Mouse (Mus musculus) frontal cortex, postnatal 14 days (tissue): ENCODE data around the gene Csk.

ENCODE experiments used
- DNase-seq, 2 experiments: peaks; one replicate each; pipeline ENCODE4 v3.0.0; 2022; ENCODE audit warnings: low spot score in 2 of 2

The Csk gene

DNA sequence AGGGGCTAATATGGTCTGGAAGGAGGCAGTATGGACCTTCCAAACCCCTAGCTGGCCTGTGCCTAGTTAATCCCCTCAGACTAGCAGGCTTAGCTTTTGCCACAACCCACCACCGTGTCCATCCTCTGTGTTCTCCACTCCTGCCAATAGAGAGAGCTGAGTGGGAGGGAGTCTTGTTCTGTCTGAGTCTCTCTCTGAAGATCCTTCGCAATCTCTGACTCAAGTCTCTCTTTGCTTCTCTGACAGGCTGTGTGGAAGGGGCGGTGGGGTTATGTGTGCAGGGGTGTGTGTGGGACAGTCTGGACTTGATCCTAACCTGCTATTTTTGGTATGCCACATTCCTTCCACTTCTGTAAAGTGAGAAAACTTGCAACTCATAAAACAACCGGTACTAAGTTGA, 48.6 kb downstream of the Csk start:
- DNase-seq = no peak

DNA sequence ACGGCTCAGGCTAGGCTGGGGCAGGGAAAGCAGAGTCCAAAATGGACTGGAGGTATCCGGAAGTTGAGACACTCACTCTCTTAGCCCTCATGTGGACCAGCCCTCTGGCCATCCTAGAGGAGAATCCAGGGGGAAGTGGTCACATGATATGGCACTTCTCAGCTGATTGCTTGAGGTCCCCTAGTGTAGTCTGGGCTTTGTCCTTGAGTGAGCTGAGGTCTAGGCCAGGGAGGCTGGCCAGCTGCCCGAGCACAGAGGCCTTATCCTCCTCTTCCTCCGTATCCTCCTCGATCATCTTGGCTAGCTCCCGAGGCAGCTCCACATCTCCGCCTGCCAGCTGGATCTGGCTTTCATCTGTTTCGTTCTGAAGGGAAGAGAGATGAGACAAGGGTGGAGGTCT, 51.3 kb downstream of the Csk start:
- DNase-seq = no peak

DNA sequence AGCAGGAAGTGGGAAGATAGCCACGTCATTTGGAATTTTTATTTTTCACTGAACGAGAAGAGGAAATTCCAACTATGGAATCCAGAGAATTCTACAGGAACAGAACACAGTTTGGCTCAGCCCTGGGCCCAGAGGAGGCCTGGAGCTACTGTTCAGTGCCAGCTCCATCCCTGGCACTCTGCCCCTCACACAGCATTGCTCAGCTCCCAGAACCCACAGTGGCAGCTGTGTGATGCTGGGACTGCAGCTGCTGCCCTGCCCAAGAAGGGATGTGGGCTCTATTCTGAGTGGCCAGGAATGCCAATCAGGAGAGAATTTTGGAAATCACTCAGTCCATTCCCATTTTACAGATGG, 52.1 kb downstream of the Csk start:
- no peak for DNase-seq

DNA sequence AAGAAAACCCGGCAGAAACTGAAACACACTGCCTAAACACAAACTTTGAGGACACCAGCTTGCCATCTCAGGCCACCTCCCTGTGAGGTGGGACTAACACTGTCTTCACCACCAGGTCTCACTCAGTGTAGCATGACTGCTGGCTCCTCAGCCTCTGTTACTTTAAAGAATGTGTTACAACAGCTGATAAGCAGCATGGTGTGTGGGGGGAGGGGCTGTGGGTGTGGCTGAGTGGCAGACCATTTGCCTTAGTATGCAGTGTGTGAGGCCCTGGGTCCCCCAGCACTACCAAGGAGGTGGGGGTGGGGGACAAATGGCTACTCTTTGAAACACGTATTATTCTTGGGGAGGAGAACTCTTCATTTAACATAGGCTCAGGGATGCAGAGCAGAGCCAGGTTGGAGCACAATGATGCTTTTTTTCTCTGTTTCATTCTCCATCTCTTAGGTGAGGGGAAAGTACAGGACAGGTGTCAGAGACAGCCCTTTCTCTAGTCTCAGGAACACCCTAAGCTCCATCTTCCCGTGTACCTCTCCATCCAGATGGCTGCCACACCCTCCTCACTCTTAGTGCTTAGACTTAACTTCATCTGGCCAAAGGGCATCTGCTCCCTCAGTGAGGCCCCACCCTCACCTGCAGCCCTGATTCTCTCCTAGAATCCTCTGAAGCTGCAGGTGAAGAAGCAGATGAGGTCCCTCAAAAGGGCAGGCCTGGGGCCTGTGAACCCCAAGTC, 52.6 kb downstream of the Csk start:
- DNase-seq = no peak

DNA sequence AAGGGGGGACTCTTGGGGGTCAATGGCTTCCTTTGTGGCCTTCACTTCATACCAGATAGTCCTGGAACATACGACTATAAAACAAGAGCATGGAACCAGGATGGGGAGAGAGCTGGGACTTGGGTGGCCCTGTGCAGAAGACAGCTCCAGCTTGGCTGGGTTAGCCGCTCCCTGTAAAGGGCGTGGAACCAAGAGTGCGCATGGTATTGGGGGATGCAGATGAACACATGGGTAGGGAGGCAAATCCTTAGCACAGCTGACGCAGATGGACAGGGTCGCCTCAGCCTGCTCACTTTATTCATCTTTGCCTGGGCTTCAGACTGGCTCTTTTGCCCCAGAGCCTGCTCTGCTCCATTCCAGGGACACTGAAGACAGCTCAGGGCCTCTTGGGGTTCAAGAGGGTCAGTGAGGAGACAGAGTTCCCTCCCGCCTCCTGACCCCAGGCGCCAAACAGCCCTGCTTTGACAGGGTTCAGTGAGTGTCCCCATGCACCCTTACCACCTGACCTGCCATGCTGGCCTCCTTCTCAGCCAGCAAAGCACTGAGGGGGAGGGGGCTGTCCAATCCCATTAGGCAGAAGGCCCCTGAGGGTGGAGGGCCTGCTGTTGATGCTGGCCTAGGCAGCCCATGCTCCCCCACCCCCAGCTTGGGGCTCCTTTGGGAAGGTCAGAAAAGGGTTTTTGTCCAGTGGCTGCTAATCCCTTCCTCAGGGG, 54.4 kb downstream of the Csk start:
- no peak for DNase-seq

DNA sequence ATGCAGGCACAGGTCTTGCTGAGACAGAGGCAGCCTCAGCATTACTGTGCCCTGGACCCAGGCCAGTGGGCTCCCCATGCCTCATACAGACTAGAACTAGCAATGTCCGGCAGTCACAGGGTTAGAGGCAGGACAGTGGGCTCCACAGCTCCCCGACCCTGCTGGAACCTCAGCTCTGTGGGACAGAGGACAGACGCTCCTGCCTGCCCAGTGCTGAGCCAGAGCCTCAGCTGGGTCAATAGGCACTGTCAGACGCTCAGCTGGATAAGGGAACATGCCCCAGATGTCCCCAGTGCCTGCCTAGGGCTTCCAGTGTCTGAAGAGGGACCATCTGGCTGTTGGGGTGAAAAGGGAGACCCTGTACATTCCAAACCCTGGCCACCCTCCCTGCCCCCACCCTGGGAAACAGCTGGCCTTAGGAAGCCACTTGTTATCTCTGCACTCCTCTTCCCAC, 55.5 kb downstream of the Csk start:
- DNase-seq = no peak

DNA sequence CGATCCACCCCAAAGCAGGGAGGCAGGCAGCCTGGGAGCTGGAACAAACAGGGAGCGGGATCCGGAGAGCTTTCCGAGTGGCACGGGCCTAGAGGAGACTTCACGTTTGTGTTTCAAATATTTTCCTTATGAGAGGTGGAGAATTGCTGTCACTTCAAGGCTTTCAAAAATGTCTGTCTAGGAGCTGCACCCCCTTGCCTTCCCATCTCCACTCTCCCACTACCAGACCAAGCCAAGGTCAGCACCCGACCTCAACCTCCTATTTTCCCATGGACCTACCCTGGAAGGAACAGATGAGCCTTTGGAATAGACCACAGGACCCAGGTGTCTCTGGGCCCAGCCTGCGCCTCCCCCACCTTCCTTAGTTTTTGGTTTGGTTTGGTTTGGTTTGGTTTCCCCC, 56.2 kb downstream of the Csk start:
- DNase-seq = no peak

DNA sequence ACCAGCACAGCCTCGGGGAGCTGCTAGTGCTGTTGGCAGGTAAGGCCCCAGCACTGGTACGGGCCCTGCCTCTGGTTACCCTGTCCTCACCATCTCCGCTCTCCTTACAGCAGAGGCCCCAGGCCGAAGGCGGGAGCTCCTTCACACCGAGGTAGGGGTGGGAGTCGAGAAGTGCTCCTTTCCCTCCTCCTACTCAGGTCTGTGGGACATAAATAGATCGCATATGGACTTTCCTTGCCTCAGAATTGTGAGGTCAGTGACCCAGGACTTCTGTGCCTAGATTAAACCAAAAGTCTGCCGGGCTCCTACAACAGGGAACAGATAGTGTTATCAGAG, 59.3 kb downstream of the Csk start:
- no peak for DNase-seq

DNA sequence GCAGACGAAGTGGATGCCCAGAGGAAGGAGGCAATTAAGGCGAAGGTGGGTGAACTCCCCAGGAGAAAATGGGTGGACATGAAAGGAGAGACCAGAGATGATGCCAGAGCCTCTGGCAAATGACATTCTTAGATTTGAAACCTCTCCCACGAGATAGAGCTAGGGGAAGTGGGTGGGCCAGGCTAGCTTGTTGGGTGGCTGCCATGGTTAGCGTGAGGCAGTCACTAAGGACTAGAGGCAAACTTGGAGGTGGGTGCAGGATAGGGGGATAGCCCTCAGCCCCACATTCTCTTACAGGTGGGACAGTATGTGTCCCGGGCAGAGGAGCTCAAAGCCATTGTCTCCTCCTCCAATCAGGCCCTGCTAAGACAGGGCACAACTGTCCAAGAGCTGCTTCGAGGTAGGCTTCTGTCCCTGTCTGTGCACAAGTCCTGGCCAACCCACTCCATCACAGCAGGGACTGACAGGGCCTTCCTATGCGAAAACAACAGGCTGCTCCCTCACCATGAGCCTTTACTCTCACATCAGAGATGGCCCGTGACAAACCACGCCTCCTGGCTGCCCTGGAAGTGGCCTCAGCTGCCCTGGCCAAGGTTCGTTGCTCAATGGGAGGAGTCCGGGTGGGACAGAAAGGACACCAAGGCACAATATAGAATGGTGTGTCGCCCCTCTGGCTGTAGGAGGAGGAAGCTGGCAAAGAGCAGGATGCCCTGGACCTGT, 59.8 kb downstream of the Csk start:
- no peak for DNase-seq

DNA sequence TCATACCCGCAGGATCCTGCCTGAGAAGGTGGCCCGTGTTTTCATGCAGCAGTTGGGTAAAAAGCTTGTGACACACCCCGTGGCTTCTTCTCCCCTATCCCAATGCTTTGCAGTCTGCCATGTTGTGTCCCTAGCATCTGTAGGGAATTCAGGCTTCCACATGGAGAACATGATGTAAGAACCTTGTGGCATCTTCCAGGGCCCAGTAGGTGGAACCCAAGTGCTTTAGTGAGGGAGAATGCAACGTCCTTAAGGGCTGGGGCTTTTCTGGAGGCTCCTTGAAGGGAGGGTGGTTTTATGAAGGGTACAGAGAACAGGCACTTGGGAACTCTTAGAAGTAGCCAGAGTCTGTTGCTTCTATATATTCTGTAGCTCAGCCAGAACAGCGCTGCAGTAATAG, 62.7 kb downstream of the Csk start:
- no peak for DNase-seq

DNA sequence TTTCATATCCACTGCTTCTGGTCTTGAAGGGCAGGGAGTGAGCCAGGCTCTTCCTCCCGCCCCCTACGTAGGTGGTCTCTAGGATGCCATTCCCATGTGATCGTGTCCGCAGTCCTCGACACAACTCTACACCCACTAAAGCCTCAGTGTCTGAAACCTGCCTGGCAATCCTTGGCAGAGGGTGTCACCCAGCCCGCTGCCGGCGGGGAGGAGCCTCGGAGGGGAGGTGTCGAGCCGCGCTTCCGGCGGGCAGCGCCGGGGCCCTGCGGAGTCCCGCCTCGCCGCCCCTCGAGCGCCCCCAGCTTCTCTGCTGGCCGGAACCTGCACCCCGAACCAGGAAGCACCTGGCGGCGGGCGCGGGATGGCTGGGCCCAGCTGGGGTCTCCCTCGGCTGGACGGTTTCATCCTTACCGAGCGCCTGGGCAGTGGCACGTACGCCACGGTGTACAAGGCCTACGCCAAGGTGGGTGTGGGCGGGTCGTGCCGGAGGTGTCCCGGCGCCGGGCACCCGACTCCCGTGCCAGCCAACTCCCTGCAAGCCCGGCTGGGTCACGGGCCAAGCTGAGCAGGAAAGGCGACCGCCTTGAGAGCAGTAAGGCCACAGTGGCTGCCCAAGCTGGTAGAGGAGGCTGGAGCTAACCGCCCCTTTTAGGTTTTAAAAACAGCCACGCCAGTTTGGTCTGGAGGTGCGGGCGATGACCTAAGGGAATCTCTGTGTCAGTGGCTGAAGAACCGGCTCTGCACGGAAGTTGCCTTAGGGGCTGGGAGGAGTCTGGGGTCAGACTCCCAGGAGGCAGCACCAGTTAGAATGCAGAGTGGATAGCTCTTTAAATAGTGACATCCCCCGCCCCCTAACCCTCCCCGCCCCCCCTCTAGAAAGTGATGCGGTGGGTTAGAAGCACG, 64.0 kb downstream of the Csk start, which contains the start of gene Ulk3:
Ulk3 (plus strand) TSS at position 229 of the 903 bp plus-strand sequence.
- peak; percentile 54 to 66 for DNase-seq

DNA sequence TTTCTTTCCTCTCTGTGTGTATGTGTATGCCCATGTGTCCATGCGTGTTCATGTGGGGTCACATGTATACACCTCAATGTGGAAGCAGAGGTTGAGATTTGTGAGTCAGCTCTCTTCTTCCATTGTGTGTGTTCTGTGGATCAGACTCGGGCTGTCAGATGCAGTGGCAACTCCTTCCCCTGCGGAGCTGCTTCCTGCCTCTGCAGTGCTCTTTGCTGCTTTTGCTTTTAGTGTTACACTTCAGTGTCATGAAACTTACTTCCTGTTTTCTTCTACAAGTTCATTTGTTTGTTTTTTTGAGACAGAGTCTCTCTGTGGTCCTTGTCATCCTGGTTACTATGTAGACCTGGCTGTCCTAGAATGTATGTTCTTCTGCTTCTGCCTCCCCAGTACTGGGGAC, 68.4 kb downstream of the Csk start:
- DNase-seq = no peak

DNA sequence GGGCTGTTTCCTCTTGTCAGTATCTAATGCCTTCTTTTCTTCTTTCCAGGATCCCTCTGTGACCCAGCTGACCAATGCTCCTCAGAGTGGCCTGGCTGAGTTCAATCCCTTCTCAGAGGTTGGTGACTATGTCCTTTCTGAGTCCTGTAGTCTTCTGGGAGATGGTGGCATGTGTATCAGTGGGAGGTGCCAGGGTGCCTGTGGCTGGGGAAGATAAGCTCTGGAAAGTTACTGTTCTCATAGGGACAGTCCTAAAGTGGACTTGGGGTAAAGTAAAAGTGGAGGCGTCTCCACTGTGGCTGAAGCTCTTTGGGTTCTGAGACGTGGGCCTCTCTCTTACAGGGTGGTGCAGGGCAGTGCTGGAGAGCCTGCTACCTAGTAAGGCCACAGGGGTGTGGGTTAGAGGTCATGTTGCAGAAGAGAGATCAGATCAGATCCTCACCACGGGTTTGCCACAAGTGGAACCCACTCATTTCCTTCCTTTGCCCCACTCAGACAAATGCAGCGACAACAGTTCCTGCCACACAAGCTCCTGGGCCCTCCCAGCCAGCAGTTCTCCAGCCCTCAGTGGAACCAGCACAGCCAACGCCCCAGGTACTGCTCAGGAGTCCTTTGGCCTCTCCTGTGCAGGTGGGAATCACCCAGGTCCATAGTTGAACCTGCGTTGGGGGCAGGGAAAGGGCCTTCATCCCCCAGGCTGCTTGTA, 76.1 kb downstream of the Csk start:
- DNase-seq = no peak
